Mouse (Mus musculus) forebrain, postnatal 0 days (tissue): Measurements from ENCODE around the gene Dmc1. TPM values are rescaled to one million over a fixed set of nuclear protein-coding genes. Genes with fewer than 3 reads are reported as not detected.

ENCODE experiments used
- ATAC-seq: fragments of 200-750 bp; cut with Nextera tagmentation; 2 replicates; pipeline ENCODE4 v1.8.0; 2017; ENCODE audit warnings: mild to moderate bottlenecking, moderate library complexity
- DNase-seq: peaks from one replicate; pipeline ENCODE4 v3.0.0-alpha.2; 2015
- H3K27ac ChIP-seq: fragments of 300-500 bp; sonication (generic); 2 replicates; pipeline ENCODE4 v1.5.1; 2014; ENCODE audit warnings: low read depth, mild to moderate bottlenecking, antibody characterized with exemption, low read length, moderate library complexity, mixed read lengths
- H3K27me3 ChIP-seq: fragments of 300-500 bp; sonication (generic); 2 replicates; pipeline ENCODE4 v1.6.1; 2014; ENCODE audit warnings: mild to moderate bottlenecking, low read length, mixed read lengths; ENCODE audit not compliant: insufficient read depth
- H3K36me3 ChIP-seq: fragments of 300-500 bp; sonication (generic); 2 replicates; pipeline ENCODE4 v1.6.1; 2014; ENCODE audit warnings: mild to moderate bottlenecking, moderate library complexity; ENCODE audit not compliant: insufficient read depth
- H3K4me1 ChIP-seq: fragments of 300-500 bp; sonication (generic); 2 replicates; pipeline ENCODE4 v1.6.1; 2014; ENCODE audit warnings: antibody characterized with exemption; ENCODE audit not compliant: insufficient read depth
- H3K4me2 ChIP-seq: fragments of 300-500 bp; sonication (generic); 2 replicates; pipeline ENCODE4 v1.6.1; 2014; ENCODE audit warnings: low read depth, mild to moderate bottlenecking, moderate library complexity
- H3K4me3 ChIP-seq: fragments of 300-500 bp; sonication (generic); 2 replicates; pipeline ENCODE4 v1.5.1; 2014; ENCODE audit warnings: low read depth, low read length, mixed read lengths
- H3K9ac ChIP-seq: fragments of 300-500 bp; sonication (generic); 2 replicates; pipeline ENCODE4 v1.6.1; 2014; ENCODE audit warnings: mild to moderate bottlenecking
- H3K9me3 ChIP-seq: fragments of 300-500 bp; sonication (generic); 2 replicates; pipeline ENCODE4 v1.6.1; 2016; ENCODE audit warnings: low read length
- CTCF ChIP-seq: sonication (generic); IDR thresholded peaks from 2 replicates; pipeline ENCODE4 v1.5.1; 2016; ENCODE audit warnings: antibody characterized with exemption, control low read depth, low read depth
- WGBS: fragments of 180-500 bp; shearing (Covaris S2); extraction: QIAGEN DNeasy Blood & Tissue Kit; methylation state at CpG from one replicate; pipeline ENCODE4 v1.1.7; 2014; 5-methylcytosine and 5-hydroxymethylcytosine counted together
- polyA plus RNA-seq: library from polyadenylated mRNA; unstranded; fragments of >200 nt; fragmentation: Nextera tagmentation; extraction: Ambion mirVana; gene quantifications from 2 replicates; pipeline ENCODE4 v1.2.1, GENCODE M21; 2015
- total RNA-seq: library from RNA; depleted of rRNA; stranded (reverse); fragments of >200 nt; gene quantifications from 2 replicates; pipeline ENCODE4 v1.2.3, GENCODE M21; 2014

The Dmc1 gene
- total and polyA plus RNA-seq, 2 experiments from 2014 or later: 0.44 to 1.8 TPM

DNA sequence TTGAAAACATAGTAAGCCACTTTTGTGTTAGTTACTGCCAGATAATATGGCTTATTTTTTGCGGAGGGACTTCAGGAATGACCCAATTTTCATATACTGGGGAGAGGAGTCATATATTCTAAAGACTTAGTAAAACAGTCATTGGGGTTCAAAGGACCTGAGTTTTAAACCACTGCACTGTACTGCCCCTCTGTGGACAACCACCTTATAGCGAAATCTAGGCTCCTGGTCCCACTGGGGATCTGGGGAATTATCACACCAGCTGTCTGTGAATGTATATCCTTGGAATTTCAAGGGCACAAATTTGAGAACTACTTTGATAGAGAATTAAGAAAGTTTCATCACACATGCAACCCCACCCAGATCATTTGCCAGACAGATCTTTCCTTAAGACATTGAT is 2.8 kb upstream of the Dmc1 start:
- TF ChIP-seq CTCF: peak; percentile 43
- peaks cover 6% of the 10 kb centered on the region for H3K36me3 ChIP-seq
- WGBS: 65% methylated on average over 2 of the region's 2 CpGs
- DNase-seq: peak; percentile 50
- no peak overlapping the region for H3K27ac ChIP-seq
- H3K9ac ChIP-seq: no peak overlapping the region
- H3K4me3 ChIP-seq: no peak overlapping the region
- no peak overlapping the region for H3K4me2 ChIP-seq
- H3K4me1 ChIP-seq: no peaks in the 10 kb centered on the region
- H3K27me3 ChIP-seq: 0 out of 2 replicates have a peak, but pooled peaks cover 4% of the 10 kb centered on the region
- no peak for ATAC-seq
- no peaks in the 10 kb centered on the region for H3K9me3 ChIP-seq

DNA sequence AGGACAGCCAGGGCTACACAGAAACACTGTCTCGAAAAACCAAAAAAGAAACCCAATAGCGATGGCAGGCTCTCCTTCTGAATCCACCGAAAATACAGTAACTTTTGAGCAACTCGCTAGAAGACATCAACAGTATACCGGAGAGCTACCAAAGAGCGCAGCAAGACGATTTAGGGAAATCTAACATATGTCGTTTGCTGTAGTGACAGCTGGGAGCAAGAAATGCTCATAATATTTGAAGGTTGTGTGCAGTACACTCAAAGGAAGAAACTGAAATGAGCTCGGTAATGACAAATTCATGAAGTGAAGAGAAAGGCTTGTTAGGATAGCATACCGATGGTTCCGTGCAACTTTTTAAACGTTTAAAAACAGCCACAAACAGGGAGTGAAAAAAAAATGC is 1.3 kb upstream of the Dmc1 start:
- 67% methylated on average over 12 of the region's 12 CpGs for WGBS

DNA sequence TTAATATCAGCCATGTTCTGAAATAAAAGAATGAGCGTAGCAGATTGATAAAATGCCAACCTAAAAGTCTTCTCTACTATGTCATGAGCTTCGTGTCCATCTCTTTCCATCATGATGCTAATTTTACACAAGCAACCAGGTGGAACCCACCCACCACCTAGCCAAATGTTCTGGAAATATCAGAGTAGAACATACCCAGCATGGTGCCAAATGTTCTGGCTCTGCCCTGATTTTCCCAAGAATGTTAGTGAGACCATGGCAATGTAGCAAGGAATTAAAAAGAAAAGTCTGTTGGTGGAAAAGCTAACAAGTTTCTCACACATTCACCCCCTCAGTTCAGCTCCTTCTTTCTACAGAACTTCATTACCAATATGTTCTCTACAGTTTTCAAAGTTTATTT is 4.7 kb downstream of the Dmc1 start:
- H3K9me3 ChIP-seq: no peaks in the 10 kb centered on the region
- no peak for ATAC-seq
- H3K4me1 ChIP-seq: no peaks in the 10 kb centered on the region
- H3K4me2 ChIP-seq: no peak overlapping the region
- no peak for DNase-seq
- H3K9ac ChIP-seq: no peak overlapping the region
- 82% methylated on average over 2 of the region's 2 CpGs for WGBS
- no peak for TF ChIP-seq CTCF
- H3K27ac ChIP-seq: no peak overlapping the region
- H3K36me3 ChIP-seq: no peaks in the 10 kb centered on the region
- no peak overlapping the region for H3K4me3 ChIP-seq
- H3K27me3 ChIP-seq: 0 out of 2 replicates have a peak, but pooled peaks cover 4% of the 10 kb centered on the region

More for the DNA sequence above, 1.3 kb upstream of the Dmc1 start:
- ATAC-seq (peak; percentile 36), DNase-seq (peak; percentile 46)
- H3K9ac ChIP-seq: no peak overlapping the region
- H3K27me3 ChIP-seq: 0 out of 2 replicates have a peak, but pooled peaks cover 4% of the 10 kb centered on the region
- H3K4me1 ChIP-seq: no peaks in the 10 kb centered on the region
- no peaks in the 10 kb centered on the region for H3K9me3 ChIP-seq
- no peak overlapping the region for H3K27ac ChIP-seq
- no peaks in the 10 kb centered on the region for H3K36me3 ChIP-seq
- no peak overlapping the region for H3K4me2 ChIP-seq
- TF ChIP-seq CTCF: no peak
- no peak overlapping the region for H3K4me3 ChIP-seq

DNA sequence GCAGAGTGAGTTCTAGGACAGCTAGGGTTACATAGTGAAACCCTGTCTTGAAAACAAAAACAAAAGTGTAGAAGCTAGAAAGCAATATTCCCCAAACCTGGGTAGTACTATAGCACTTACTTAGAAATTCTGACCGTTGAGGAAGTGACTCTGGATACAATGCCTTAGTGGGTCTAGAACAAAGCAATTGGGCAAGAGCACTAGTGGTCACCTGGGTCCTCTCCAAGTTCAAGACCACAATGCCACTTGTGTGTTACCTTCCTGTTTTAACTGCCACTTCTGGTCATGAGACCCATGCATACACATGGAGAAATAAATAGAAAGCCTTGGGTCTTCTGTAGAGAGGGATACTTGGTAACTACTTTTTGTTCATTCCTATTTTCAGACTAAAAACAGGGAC is 6.2 kb downstream of the Dmc1 start:
- WGBS: 88% methylated on average over 1 of the region's 1 CpGs
- H3K4me3 ChIP-seq: no peak overlapping the region
- ATAC-seq (no peak), DNase-seq (no peak)
- no peaks in the 10 kb centered on the region for H3K36me3 ChIP-seq
- H3K9ac ChIP-seq: no peak overlapping the region
- H3K4me2 ChIP-seq: no peak overlapping the region
- no peak for TF ChIP-seq CTCF
- no peaks in the 10 kb centered on the region for H3K9me3 ChIP-seq
- H3K27ac ChIP-seq: no peak overlapping the region
- H3K27me3 ChIP-seq: no peaks in the 10 kb centered on the region
- no peaks in the 10 kb centered on the region for H3K4me1 ChIP-seq

DNA sequence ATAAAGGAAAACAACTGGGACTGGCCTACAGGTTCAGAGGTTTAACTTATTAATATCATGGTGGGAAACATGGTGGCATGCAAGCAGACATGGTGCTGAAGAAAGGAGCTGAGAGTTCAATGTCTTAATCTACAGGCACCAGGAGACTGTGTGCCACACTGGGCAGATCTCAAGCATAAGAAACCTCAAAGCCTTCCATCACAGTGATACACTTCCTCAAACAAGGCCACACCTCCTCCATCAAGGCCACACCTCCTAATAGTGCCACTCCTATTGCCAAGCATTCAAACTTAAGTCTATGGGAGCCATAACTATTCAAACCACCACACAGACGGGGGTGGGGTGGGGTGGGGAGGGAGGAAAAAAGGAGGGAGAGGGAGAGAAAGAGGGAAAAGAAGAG is 23.3 kb downstream of the Dmc1 start:
- no peak overlapping the region for H3K4me3 ChIP-seq
- DNase-seq (no peak), ATAC-seq (no peak)
- no peaks in the 10 kb centered on the region for H3K4me1 ChIP-seq
- no peaks in the 10 kb centered on the region for H3K9me3 ChIP-seq
- H3K36me3 ChIP-seq: no peaks in the 10 kb centered on the region
- WGBS: 40% methylated on average over 1 of the region's 1 CpGs
- H3K4me2 ChIP-seq: no peak overlapping the region
- no peaks in the 10 kb centered on the region for H3K27me3 ChIP-seq
- H3K27ac ChIP-seq: no peak overlapping the region
- no peak for TF ChIP-seq CTCF
- no peak overlapping the region for H3K9ac ChIP-seq

DNA sequence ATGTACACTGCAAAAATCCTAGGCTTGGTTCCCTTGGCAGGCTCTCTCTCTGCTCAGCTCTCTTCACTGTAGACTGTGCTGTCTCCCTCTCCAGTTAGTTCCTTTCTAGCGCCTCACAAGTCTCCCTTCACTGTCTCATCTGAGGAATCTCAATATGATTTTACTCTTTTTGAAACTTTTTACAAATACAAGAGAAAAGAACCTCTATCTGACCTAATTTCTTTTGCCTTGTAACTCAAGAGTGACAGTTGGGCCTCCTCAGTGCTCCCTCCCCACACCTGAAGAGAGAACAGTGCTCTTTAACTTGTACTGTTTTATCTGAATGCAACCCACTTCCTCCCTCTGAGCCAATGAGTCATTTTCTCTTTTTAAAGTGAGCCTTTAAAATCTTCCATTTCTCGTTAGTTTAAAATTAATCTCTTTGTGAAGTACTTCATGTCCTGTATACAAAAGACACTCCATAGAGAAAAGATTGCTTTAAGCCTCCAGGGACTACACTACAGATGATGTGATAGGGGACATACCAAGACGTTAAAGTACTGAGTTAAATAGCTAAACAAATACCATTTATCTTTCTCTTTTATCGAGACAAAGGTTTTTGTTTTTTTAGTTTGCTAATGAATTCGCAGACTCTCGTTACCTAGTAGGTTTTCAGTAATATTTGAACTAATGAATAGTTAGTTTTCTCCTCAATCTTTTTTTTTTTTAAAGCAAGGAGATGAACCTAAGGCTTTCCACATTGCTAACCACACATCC is 27.1 kb downstream of the Dmc1 start:
- H3K4me1 ChIP-seq: no peaks in the 10 kb centered on the region
- H3K27me3 ChIP-seq: no peaks in the 10 kb centered on the region
- no peak overlapping the region for H3K9ac ChIP-seq
- no peak for ATAC-seq
- peak; percentile 6 for DNase-seq
- H3K4me2 ChIP-seq: no peak overlapping the region
- H3K36me3 ChIP-seq: no peaks in the 10 kb centered on the region
- H3K27ac ChIP-seq: peak overlapping the region; percentile 10; the same call in 1 of the 2 replicates
- TF ChIP-seq CTCF: no peak
- 42% methylated on average over 6 of the region's 6 CpGs for WGBS
- no peak overlapping the region for H3K4me3 ChIP-seq
- H3K9me3 ChIP-seq: no peaks in the 10 kb centered on the region

DNA sequence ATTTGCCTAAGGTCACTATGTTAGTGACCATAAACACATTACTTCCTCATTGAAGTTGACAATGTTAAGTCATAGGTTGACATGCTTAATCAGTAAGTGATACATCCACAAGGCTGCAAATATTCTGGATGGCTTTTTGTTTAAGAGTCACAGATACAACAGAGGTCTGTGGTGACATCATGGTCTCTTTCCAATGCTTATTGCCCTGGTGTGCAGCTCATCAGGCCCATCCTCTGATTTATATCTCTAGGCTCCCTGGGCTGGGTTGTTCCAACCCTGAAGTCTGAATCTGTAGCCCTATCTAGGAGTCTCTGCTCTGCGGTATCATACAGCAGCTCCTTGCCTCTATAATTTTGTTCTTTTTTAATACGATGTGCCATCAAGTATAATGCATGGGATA is 28.0 kb downstream of the Dmc1 start:
- WGBS: 87% methylated on average over 2 of the region's 2 CpGs
- Histone ChIP-seq H3K36me3 (no peaks in the 10 kb centered on the region), H3K9me3 (no peaks in the 10 kb centered on the region), H3K9ac (no peak overlapping the region), H3K4me1 (no peaks in the 10 kb centered on the region), H3K4me3 (no peak overlapping the region), H3K27ac (no peak overlapping the region), H3K4me2 (no peak overlapping the region), H3K27me3 (no peaks in the 10 kb centered on the region)
- no peak for TF ChIP-seq CTCF
- DNase-seq: no peak
- ATAC-seq: peak; percentile 40; the same call in 1 of the 2 replicates
